Mouse (Mus musculus) adrenal gland, adult 18-20 months (tissue): ENCODE measurements around the gene Ctdspl. TPM values are rescaled to one million over a fixed set of nuclear protein-coding genes. Genes with fewer than 3 reads are reported as not detected.
A peak's percentile ranks its signal among the peaks of the same experiment; 100 is the strongest.

ENCODE experiments used
- DNase-seq, 2 experiments: peaks; one replicate each; pipeline ENCODE4 v3.0.0; 2021 to 2022; ENCODE audit warnings: low spot score in 2 of 2
- long read RNA-seq, 2 experiments: library from polyadenylated mRNA; stranded (forward); transcript quantifications; one replicate each; pipeline ENCODE4 v2.0.0; 2021
- total RNA-seq, 2 experiments: library from RNA; stranded (reverse); gene quantifications; 1 replicate in 1 of 2; 2 replicates in 1 of 2; pipeline ENCODE4 v1.2.3; 2021

The Ctdspl gene
- 10 to 100 TPM; 28.8 to 37.7 TPM for total RNA-seq
- long read RNA-seq, experiment 1, full-length matches to known transcripts = 14 of 18 reads
- long read RNA-seq, experiment 1, partial matches to known transcripts = 2 of 18 reads
- long read RNA-seq, experiment 1, other reads (novel, unspliced or antisense) = 2 of 18 reads
- long read RNA-seq, experiment 2, full-length matches to known transcripts = 19 of 30 reads
- long read RNA-seq, experiment 2, partial matches to known transcripts = 0 of 30 reads
- long read RNA-seq, experiment 2, other reads (novel, unspliced or antisense) = 11 of 30 reads

GRCm38 (mm10) chr9:118926111-118926650 lies at the start of gene Ctdspl:
Ctdspl (plus strand) TSS chr9:118926453.
- DNase-seq = peak; percentile 65 to 66

DNA sequence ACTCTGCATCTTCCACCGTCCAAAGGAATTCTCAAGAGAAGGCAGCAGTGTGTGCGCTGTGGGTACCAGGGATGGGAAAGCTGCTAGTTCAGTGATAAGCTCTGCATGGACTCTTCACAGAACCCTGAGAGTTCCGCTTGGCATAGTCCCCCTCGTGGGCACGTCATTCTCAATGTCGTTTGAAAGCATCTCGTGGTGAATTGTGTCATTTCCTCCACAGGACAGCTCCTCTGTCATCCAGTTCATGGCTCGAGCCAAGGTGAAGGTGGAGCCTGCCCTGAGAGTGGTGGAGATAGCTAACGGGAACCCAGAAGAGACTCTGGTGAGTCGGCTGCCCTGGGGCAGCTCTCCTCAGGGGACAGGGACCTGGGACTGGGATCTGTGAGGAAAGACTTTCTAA lies 49.4 kb upstream of the Ctdspl start:
- no peak for DNase-seq

DNA sequence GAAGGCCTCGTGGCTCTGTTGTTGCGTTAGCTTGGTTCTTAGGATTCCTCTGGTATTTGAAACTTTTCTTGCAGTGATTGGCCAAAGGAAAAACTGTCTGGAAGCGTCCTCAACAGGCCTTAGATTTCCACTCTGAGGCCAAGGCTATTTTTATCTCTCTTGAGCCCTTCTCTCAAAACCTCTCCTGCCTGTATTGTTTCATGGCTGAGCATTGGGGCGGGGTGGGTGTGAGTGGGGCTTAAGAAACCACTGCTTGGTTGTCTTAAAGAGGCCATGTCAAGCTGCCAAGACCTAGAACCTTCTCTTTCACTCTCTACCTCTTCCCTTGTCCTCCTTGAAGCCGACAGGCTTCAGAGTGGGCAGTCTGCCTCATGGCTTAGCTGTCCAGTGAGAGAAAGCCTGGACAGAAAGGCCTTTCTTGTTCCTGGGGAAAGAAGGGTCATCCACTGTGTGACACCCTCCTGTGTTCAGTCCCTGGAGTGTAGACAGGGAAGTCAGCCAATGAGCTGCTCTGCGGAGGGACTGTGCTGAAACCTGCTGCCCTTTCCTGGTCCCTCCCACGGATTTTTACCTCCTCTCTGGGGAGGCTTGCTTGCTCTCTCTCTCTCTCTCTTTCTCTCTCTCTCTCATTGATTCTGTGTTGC lies 48.8 kb upstream of the Ctdspl start:
- DNase-seq = no peak

GRCm38 (mm10) chr9:118878596-118878995 lies 47.7 kb upstream of the Ctdspl start:
- DNase-seq = no peak

- no peak for DNase-seq
Observed at GRCm38 (mm10) chr9:118881281-118881945, 44.8 kb upstream of the Ctdspl start.

DNA sequence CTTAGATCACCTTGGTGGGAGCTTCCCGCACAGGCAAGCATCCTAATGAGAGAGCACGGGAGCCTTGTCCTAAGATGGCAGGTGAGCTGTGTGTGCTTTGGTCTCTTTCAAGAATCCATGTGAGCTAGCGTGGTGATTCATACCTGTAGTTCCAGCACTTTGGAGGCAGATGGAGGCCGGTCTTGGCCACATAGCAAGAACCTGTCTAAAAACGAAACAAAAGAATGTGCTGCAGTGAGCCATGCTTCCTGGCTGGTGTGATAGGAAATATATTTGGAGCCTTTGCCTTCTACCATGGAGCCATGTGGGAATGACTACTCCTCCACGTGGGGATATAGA lies 44.3 kb upstream of the Ctdspl start:
- DNase-seq = no peak

DNA sequence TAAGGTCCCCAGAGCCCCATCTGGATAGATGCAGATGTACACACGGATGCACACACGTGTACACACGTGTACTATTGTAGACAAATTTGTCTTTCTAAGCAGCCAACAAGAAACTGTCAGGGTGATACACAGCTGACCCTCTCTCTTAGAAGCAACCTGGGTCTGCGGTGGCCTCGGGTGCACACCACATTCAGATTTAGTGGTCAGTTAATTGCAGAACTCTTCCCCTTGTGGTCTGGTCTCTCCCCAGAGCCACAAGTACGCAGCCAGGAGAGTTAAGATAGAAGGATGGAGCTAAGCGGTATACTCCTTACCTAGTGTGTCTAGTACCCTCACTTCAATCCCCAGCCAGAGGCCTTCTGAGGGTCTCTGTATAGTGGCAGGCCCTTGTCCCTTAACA lies 43.1 kb upstream of the Ctdspl start:
- no peak for DNase-seq

- no peak for DNase-seq
Observed at GRCm38 (mm10) chr9:118885785-118886184, 40.5 kb upstream of the Ctdspl start.

DNA sequence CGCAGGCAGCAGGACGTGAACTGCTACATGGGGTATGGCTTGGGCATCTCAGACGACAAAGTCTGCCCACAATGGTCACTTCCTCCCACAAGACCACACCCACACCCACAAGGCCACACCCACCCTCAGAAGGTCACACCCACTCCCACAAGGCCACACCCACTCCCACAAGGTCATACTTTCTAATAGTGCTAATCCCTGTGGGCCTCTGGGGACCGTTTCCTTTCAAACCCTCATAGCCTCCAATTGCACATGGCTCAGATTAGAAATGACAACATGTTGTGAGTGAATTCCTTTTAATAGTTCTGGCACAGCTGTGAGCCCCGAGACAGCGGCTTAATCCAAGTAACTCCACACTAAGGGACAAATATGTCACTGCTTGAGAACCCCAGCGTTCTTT lies 39.1 kb upstream of the Ctdspl start:
- no peak for DNase-seq

GRCm38 (mm10) chr9:118887734-118888133 lies 38.5 kb upstream of the Ctdspl start:
- DNase-seq = no peak

DNA sequence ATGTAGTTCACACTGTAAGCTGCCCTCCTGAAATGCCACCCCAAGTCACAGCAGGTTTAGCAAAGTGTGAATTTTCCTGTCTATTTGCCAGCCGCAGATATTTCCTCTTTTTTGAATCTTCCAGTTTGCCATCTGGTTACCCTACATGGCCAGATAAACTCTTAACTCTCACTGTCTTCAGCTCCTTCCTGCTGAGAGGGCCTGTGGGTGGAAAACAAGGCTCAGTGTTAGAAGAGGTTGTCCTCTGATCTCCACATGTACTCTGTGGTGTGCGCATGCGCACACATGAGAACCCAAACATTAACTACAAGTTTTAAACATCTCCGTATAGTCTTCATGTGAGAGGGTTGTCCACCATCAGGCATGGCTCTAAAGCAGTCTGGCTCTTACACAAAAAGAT lies 36.1 kb upstream of the Ctdspl start:
- no peak for DNase-seq

DNA sequence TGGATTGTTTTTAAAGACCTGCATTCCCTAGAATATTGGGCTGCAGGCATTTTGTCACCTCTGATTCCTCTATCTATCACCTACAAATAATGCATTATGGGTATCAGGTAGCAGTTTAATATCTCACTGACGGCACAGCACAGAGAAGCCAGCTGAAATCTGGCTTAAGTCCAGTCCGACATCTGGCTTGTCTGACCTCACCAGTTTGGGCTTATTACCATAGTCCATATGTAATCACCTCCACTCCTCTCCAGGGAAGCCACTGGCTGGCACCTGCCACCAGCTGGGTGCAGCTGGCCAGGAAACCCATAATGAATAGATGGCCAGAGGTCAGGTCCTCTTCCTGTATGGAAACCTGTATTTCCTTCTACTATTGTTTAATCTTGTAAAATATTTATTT lies 35.6 kb upstream of the Ctdspl start:
- no peak for DNase-seq

DNA sequence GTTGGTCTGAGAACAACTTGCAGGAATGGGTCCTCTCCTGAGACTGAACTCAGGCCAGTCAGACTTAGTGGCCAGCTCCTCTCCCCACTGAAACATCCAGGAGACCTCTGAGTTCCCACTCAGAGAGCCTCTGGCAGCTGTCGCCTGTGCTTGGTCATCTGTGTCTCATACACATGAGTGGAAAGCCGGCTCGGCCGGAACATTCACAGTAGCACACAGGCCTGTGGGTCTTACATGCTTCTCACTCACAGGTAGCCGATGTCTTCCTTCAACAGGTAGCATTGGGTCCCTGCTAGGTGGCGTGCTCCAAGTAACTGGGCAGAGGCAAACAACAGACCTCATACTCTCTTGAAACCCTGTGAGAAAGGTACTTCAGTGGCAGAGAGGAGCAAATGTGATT lies 35.2 kb upstream of the Ctdspl start:
- no peak for DNase-seq

- no peak for DNase-seq
Observed at GRCm38 (mm10) chr9:118891593-118891992, 34.7 kb upstream of the Ctdspl start.

DNA sequence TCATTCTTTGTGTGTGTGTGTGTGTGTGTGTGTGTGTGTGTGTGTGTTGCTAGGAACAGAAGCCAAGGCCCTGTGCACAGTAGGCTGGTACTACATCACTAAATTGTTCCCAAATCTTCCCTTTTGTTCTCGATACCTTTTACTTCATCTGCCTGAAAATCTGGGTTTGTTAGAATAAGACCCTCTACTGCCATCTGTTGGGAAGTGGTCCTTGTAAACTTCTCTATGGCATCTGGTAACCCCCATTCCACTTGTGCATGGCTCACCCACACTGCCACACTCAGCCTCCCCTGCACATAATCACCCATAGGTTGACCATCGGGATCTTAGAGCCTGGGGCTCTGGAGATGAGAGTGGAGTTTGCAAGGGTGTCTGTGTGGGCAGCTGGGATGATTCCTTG lies 31.2 kb upstream of the Ctdspl start:
- DNase-seq = no peak

DNA sequence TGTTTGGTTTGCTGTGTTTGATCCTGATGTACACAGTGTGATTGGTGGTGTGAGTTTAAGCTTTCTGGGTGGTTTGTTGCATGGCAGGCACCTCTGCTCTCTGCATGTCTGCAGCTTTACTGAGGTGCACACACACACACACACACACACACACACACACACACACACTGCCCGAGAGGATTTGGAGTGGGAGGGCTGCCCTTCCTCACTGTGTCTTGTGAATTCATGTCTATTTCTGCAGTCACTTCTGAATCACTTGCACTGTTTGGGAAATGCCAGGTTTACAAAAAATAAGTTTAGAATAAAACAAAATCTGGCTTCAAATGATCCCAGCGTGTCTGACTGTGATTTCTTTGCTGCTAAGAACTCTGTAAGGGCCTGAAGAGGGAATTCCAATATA lies 25.6 kb upstream of the Ctdspl start:
- no peak for DNase-seq

GRCm38 (mm10) chr9:118901917-118902316 lies 24.3 kb upstream of the Ctdspl start:
- no peak for DNase-seq

- DNase-seq = peak; percentile 80 to 83
Observed at GRCm38 (mm10) chr9:118907934-118908620, 18.2 kb upstream of the Ctdspl start.

DNA sequence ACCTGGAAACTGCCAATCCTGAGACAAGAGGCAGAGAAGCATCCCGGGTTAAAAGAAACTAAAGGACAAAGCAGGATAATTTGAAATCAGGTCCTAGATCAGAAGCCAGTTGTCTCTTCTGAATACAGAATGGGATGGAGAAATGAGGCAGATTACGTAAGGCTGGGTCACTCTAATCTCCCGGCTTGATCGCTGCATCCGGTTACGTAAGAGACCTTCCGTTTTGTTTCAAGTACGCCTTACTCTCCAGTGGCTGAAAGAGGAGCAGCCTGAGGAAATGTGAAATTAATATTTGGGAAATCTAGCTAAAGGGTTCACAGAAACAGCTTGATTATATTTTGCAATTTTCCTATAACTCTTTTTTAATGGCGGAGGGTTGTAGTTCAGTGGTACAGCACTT lies 13.2 kb upstream of the Ctdspl start:
- no peak for DNase-seq

- no peak for DNase-seq
Observed at GRCm38 (mm10) chr9:118913613-118914012, 12.6 kb upstream of the Ctdspl start.

DNA sequence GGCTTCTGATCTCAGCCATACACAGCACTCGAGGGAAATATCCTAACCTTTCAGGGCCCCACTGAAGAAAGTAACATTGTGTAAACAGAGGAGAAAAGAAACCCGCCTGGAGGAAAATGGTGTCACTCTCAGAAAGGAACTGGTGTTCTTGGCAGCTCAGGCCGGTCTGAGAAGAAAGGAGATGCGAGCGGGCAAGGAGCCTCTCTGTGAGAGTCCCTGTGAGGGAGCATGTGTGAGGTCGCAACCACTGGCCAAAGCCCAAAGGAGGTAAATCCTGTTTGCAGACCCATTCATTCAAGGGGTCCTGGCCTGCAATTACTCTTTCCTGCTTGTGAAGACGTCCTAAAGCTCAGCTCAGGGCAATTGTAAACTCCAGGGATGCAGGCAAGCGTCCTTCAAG lies 11.7 kb upstream of the Ctdspl start:
- no peak for DNase-seq

GRCm38 (mm10) chr9:118915290-118915689 lies 11.0 kb upstream of the Ctdspl start:
- DNase-seq = no peak
